Mouse (Mus musculus): ENCODE results near the gene Noxo1.
"Not testable (repeated sequence)": the region's sequence is repeated elsewhere in the genome, so short reads cannot be mapped to it uniquely, and the experiment has no call there.

Noxo1 gene

GRCm38 (mm10) chr17:24696011-24696697 is at the start of gene Noxo1, which contains the start of gene Gfer:
Gene Noxo1 (plus strand): TSS chr17:24696234.
Gene Gfer (minus strand): TSS chr17:24696156.
- DNase-seq, result peak; percentile 76 to 80

GRCm38 (mm10) chr17:24646381-24646780 is 49.7 kb upstream of the Noxo1 start:
- no peak for DNase-seq

GRCm38 (mm10) chr17:24647493-24647892 is 48.5 kb upstream of the Noxo1 start:
- no peak for DNase-seq

GRCm38 (mm10) chr17:24648731-24649377 is 47.2 kb upstream of the Noxo1 start:
- no peak for DNase-seq

- peak; percentile 21 to 27 for DNase-seq
These were observed 46.4 kb upstream of the Noxo1 start for GRCm38 (mm10) chr17:24649581-24650069.

GRCm38 (mm10) chr17:24650070-24650616 is 45.9 kb upstream of the Noxo1 start, which contains the start of gene Slc9a3r2:
Gene Slc9a3r2 (minus strand): TSS chr17:24650327.
- DNase-seq, result no peak

GRCm38 (mm10) chr17:24650766-24651165 is 45.3 kb upstream of the Noxo1 start:
- DNase-seq, result no peak

- no peak for DNase-seq
These were observed 44.2 kb upstream of the Noxo1 start for GRCm38 (mm10) chr17:24651835-24652234.

GRCm38 (mm10) chr17:24653967-24654710 is 41.9 kb upstream of the Noxo1 start:
- DNase-seq, result peak; percentile 84

- DNase-seq, result no peak
These were observed 41.1 kb upstream of the Noxo1 start for GRCm38 (mm10) chr17:24654969-24655368.

GRCm38 (mm10) chr17:24658017-24658758 is 37.8 kb upstream of the Noxo1 start, which contains the start of gene Npw:
Gene Npw (minus strand): TSS chr17:24658457.
- DNase-seq, result peak; percentile 33 to 40

- not testable (repeated sequence) for DNase-seq
These were observed 29.0 kb upstream of the Noxo1 start for GRCm38 (mm10) chr17:24667011-24667410.

- DNase-seq, result peak; percentile 71 to 74
These were observed 28.6 kb upstream of the Noxo1 start for GRCm38 (mm10) chr17:24667416-24667815.

- DNase-seq, result not testable (repeated sequence)
These were observed 26.9 kb upstream of the Noxo1 start for GRCm38 (mm10) chr17:24669214-24669544.

GRCm38 (mm10) chr17:24669545-24670245 is 26.3 kb upstream of the Noxo1 start, which contains the start of gene Zfp598:
Gene Zfp598 (plus strand): TSS chr17:24669687.
- DNase-seq, result peak; percentile 98 to 99

- no peak for DNase-seq
These were observed 25.7 kb upstream of the Noxo1 start for GRCm38 (mm10) chr17:24670246-24670844.

GRCm38 (mm10) chr17:24671346-24671745 is 24.7 kb upstream of the Noxo1 start:
- DNase-seq, result no peak

- DNase-seq, result no peak
These were observed 23.9 kb upstream of the Noxo1 start for GRCm38 (mm10) chr17:24672141-24672540.

- DNase-seq, result no peak
These were observed 21.8 kb upstream of the Noxo1 start for GRCm38 (mm10) chr17:24674277-24674676.

- peak; percentile 82 to 86 for DNase-seq
These were observed 19.8 kb upstream of the Noxo1 start for GRCm38 (mm10) chr17:24676187-24676586.

GRCm38 (mm10) chr17:24676877-24677276 is 19.2 kb upstream of the Noxo1 start:
- no peak for DNase-seq
